Mouse (Mus musculus): ENCODE measurements around the gene Cul3.

DNA sequence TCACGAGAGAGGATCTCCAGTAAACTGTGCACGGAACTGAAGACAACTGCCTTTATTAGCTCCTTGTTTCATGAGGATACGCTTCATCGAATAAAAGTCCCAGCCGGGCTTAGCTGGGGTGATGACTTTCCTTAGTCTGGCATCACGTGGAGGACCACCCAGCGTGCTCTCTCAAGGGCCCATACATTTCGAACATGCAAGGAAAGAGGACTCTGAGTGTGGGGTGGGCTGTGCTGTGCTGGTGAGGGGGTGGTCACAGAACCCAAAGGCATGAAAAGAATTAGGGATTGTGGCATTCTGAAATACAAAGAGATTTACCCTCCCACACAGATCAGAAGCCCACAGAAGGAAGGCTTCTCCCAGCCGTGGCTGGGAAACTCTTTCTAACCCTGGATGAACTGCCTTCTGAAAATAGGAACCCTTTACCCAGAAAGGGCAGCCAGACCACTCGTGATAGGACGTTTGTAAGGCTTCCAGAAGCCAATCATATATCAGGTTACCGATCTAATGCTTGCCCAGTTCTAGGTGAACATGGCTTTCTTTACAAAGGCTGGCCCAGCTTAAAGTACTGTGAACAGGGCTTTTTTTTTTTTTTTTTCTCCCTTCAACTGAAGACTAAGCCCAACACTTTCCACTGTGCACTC, 100.1 kb downstream of the Cul3 start:
- TF ChIP-seq EP300 (IDR thresholded peaks at IDR 0.05; ENCODE audit: low read length) (no peak), USF1 (IDR thresholded peaks at IDR 0.05; ENCODE audit: low read depth, low read length) (no peak), NELFE (IDR thresholded peaks at IDR 0.05; ENCODE audit: low read depth, low read length) (no peak), CTCF (conservative IDR thresholded peaks at IDR 0.05 in 1 of 2, IDR thresholded peaks at IDR 0.05 in 1 of 2; ENCODE audit: low read depth in 2 of 2, low read length in 2 of 2) (no peak), ELF1 (IDR thresholded peaks at IDR 0.05; ENCODE audit: low read depth, low read length) (no peak), POLR2AphosphoS2 (IDR thresholded peaks at IDR 0.05; ENCODE audit: low read depth, low read length) (no peak), MAFK (IDR thresholded peaks at IDR 0.05; ENCODE audit: insufficient replicate concordance, low read length) (no peak), JUND (conservative IDR thresholded peaks at IDR 0.05; ENCODE audit: low read depth, low read length) (no peak), ZC3H11A (IDR thresholded peaks at IDR 0.05; ENCODE audit: low read depth, low read length) (no peak), RAD21 (IDR thresholded peaks at IDR 0.05; ENCODE audit: low read depth, low read length) (no peak), RCOR1 (conservative IDR thresholded peaks at IDR 0.05; ENCODE audit: low read depth, low read length) (no peak), POLR2A (IDR thresholded peaks at IDR 0.05; ENCODE audit: low read depth, low read length) (no peak), BHLHE40 (IDR thresholded peaks at IDR 0.05; ENCODE audit: low read depth, low read length) (no peak)

Data from CH12.LX (cell line).